Mouse (Mus musculus) adrenal gland, adult (tissue): ENCODE data around the gene Arhgef33.
A peak's percentile ranks its signal among the peaks of the same experiment; 100 is the strongest.
"Not testable (repeated sequence)": the region's sequence is repeated elsewhere in the genome, so short reads cannot be mapped to it uniquely, and the experiment has no call there.

Experiments
- DNase-seq, 2 experiments: peaks; one replicate each; pipeline ENCODE4 v3.0.0; 2022 to 2023; ENCODE audit warnings: low spot score in 1 of 2; ENCODE audit not compliant: inconsistent age in 2 of 2

Arhgef33 gene

GRCm38 (mm10) chr17:80307251-80307650 lies at the start of gene Arhgef33:
TSS of gene Arhgef33 (plus strand) at chr17:80307407.
- no peak for DNase-seq

GRCm38 (mm10) chr17:80267065-80267464 lies 40.1 kb upstream of the Arhgef33 start:
- DNase-seq = no peak

GRCm38 (mm10) chr17:80268151-80268550 lies 39.1 kb upstream of the Arhgef33 start:
- DNase-seq = no peak

- DNase-seq = not testable (repeated sequence)
Observed at GRCm38 (mm10) chr17:80270622-80271021, 36.6 kb upstream of the Arhgef33 start.

- no peak for DNase-seq
Observed at GRCm38 (mm10) chr17:80278255-80278654, 29.0 kb upstream of the Arhgef33 start.

- DNase-seq = no peak
Observed at GRCm38 (mm10) chr17:80279340-80280070, 27.7 kb upstream of the Arhgef33 start.

GRCm38 (mm10) chr17:80284446-80284845 lies 22.8 kb upstream of the Arhgef33 start:
- DNase-seq = no peak

GRCm38 (mm10) chr17:80288012-80288411 lies 19.2 kb upstream of the Arhgef33 start:
- DNase-seq = no peak

- DNase-seq = no peak
Observed at GRCm38 (mm10) chr17:80289280-80290073, 17.7 kb upstream of the Arhgef33 start.

GRCm38 (mm10) chr17:80290074-80290657 lies 17.0 kb upstream of the Arhgef33 start, which contains the start of the genes Morn2 and Dhx57:
TSS of gene Morn2 (plus strand) at chr17:80290203.
TSS of gene Dhx57 (minus strand) at chr17:80290476.
- DNase-seq = peak; percentile 98 to 99

- DNase-seq = peak; percentile 32 to 78
Observed at GRCm38 (mm10) chr17:80291148-80291547, 16.1 kb upstream of the Arhgef33 start.

- no peak for DNase-seq
Observed at GRCm38 (mm10) chr17:80295258-80295657, 11.9 kb upstream of the Arhgef33 start.

- DNase-seq = no peak
Observed at GRCm38 (mm10) chr17:80298844-80299243, 8.4 kb upstream of the Arhgef33 start.

- peak in 1 of 2 experiments; percentile 59 for DNase-seq
Observed at GRCm38 (mm10) chr17:80311761-80312160, 4.6 kb downstream of the Arhgef33 start.

GRCm38 (mm10) chr17:80312405-80312804 lies 5.2 kb downstream of the Arhgef33 start:
- peak in 1 of 2 experiments; percentile 42 for DNase-seq

- peak in 1 of 2 experiments; percentile 74 for DNase-seq
Observed at GRCm38 (mm10) chr17:80322228-80322627, 15.0 kb downstream of the Arhgef33 start.

GRCm38 (mm10) chr17:80323015-80323414 lies 15.8 kb downstream of the Arhgef33 start:
- no peak for DNase-seq

- peak in 1 of 2 experiments; percentile 55 for DNase-seq
Observed at GRCm38 (mm10) chr17:80323658-80324057, 16.5 kb downstream of the Arhgef33 start.

- DNase-seq = no peak
Observed at GRCm38 (mm10) chr17:80324521-80324920, 17.3 kb downstream of the Arhgef33 start.

- DNase-seq = no peak
Observed at GRCm38 (mm10) chr17:80325456-80325855, 18.2 kb downstream of the Arhgef33 start.

GRCm38 (mm10) chr17:80326431-80326830 lies 19.2 kb downstream of the Arhgef33 start:
- DNase-seq = no peak
